Mouse (Mus musculus): Measurements from ENCODE around the gene Cep164.

Gene Cep164

DNA sequence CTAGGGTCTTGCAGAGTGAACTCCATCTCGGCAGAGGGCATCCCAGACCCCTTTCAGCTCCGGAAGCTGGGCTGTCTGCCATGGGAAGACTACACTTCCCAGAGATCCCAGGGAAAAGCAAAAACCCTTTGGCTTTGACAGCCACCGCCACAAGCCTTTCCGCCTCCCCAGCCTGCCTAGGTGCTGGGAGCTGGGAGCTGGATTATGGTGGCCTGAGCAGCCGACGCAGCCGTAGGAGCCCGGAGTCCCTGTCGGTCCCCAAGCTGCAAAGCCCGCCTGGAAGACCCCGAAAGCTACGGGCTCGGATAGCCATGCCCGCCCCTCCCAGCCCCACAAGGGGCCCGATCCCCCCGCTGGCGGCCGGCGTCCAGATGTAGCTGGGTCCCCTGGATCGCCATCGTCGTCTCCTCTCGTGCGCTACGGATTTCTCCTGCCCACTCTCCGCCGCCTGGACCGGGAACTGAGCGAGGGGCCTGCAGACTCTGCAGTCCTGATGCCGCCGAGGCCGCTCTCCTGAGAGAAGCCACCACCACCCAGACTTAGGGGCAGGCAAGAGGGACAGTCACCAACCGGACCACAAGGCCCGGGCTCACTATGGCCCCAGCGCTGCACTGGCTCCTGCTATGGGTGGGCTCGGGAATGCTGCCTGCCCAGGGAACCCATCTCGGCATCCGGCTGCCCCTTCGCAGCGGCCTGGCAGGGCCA lies 10.1 kb upstream of the Cep164 start, which contains the start of gene Bace1:
Gene Bace1 (plus strand): TSS at position 147 of the 705 bp plus-strand sequence.
- peak; percentile 78 for DNase-seq (ENCODE audit: extremely low spot score)

DNA sequence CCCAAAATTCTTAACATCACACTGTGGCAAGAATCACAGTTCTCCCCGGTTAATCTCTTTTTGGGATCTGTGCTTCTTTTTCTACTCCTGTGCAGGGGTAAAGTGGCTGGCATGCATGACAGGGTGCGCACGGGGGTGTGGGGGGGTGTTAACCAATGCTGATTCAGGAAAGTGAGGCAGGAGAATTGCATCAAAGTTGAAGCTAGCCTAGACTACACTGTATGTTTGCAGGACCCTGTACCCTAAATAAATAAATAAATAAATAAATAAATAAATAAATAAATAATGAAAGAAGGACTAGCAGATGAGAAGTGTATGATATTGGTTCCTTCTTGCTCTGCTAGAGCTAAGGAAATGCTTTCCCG lies 9.6 kb upstream of the Cep164 start:
- peak; percentile 6 for DNase-seq (ENCODE audit: extremely low spot score)

DNA sequence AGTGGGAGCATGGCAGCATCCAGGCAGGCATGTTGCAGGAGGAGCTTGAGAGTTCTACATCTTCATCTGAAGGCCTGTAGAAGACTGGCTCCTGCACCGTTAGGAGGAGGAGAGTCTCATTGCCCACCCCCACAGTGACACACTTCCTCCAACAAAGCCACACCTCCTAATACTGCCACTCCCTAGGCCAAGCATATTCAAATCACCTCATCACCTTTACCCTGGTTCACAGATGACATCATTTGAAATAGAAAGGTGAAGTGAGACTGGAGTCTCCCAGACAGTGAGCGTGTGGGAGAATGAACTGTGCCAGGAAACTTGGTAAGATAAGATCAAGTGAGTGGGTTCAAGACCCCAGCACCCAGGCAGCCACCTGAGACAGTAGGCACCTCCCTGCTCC lies 5.0 kb upstream of the Cep164 start:
- DNase-seq (ENCODE audit: extremely low spot score): no peak

DNA sequence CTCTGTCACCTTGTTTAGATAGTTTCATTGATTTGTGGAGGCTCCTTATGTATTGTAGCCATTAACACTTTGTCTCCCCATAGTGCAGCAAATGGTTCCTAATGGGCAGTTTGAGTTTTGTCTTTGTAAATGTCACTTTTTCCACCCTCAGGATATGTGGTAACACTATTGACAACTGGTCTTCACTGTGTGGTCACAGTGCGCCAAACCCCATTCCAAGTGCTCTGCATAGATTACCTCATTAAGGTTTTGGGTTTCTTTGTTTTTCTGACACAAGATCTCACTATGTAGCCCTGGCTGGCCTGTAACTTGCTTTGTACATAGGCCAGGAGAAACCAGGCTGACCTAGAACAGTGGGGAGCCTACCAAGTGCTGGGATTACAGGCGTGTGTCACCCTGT lies 4.4 kb upstream of the Cep164 start:
- no peak for DNase-seq (ENCODE audit: extremely low spot score)

DNA sequence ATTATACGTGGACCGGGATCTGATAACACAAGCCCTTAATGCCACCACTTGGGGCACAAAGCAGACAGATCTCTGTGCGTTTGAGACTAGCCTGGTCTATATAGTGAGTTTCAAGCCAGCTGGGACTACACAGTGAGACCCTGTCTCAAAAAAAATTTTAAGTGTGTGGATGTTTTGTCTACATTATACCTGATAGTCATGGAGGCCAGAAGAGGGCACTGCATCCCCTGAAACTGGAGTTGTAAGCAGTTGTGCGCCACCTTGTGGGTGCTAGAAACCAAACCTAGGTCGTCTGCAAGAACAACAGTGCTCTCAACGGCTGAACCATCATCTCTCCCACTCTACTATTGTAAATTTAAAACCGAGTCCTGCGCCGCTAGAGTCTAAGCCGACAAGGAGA lies 616 bp upstream of the Cep164 start:
- DNase-seq (ENCODE audit: extremely low spot score): peak; percentile 73

DNA sequence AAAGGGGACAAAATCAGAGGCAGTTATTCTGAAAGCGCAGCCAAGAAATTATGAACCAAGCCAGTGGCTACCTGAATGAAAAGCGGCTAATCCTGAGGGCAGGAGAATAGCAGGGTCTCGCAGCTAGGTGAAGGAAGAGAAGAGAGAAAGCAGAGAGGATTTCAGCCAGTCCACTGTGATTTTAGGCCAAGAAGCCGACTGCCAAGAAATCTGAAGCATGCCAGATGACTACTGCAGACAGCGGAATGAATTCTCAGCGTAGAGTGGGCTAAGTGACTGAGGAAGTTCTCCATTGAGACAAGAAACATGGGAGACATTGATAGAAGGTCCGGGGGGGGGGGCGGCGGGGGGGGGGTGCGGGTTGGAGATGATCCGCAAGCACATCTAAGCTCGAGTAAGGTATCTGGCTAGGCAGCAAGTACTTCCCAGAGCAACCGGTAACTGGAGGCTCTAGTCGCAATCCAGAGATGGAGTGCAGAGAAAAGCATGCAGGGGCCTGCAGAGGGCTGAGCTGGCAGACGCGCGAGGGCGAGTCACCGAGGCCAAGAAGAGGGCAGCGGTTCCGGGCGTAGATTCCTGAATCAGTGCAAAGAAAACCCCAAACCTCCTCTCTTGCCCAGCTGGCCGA lies 714 bp downstream of the Cep164 start:
- no peak for DNase-seq (ENCODE audit: extremely low spot score)

DNA sequence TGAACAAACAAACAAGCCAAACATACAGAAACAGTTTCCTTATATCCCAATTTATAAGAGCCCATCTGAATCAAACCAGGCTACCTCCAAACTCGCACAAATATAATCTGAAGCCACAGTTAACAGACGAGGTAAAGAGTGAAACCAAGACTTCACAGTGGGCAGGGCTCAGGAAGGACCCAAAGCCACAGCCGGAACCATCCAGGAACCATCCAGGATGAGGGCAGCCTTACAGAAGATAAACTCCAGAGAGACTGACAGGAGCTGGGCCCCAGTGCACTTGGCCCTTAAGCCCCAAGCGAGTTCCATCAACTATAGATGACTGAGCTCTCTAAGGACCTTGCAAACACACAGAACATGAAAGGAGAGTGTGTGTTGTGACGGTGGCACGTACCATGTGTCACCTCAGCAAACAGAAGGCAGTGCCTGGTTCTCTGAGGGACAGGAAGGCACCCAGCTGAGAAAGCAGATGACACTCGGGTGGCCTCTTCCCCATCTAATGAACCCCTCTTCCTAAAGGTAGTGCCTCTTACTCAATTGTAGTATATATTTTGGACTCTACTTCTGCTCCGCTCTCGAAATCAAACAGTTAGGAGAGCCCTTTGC lies 10.0 kb downstream of the Cep164 start:
- DNase-seq (ENCODE audit: extremely low spot score): no peak

DNA sequence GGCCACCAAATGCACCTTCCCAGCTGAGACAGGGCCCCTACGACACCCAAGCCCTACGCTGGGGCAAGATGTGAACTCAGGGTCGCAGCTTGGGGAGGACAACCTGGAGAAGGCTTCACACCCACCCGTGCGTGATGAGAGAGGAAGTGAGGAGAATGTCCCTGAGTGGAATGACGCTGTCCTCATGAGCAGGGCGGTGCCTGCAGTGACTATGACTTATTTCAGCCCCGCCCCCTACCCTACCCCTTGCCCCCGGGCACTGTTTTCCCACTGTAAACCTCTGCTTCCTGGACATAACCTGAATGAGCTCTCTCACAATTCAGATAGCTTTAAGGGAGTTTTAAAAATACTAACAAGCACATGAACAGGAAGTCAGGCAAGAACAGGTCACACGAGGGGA lies 13.0 kb downstream of the Cep164 start:
- DNase-seq (ENCODE audit: extremely low spot score): no peak

DNA sequence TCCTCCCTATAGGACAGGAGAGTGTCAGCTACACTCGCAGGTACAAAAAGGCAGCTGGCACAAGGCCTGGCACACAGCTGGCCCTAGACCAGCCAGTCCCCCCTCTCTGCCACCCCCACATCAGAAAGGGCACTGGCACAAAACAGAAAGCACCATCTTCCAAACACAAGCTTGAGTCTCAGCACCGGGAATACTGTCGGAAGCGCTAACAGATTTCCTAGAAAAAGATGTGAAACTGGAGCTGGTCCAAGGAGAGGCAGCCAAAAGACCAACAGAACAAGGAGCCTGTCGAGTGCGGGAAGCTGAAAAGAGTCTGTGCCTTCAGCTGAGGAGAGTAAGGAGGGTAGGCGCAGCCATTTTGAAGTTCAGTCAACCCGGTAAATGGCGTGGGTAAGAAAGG lies 13.4 kb downstream of the Cep164 start:
- DNase-seq (ENCODE audit: extremely low spot score): no peak

DNA sequence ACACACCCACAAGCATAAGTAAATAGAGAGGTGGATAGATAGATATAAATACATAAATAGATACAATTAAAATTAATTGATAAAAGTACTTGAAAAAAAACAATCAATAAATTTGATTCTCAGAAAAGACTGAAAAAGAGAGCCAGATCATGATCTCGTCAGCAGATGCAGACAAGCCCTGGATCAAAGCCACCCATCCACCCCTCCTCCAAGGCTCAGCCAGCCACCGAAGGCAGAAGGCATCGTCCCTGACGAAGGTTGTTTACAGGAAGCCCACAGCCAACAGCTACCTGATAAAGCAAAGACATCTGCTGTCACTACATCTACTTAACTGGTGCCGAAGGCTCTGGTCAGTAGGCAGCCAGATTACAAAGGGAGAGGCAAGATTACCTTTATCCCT lies 16.5 kb downstream of the Cep164 start:
- no peak for DNase-seq (ENCODE audit: extremely low spot score)

DNA sequence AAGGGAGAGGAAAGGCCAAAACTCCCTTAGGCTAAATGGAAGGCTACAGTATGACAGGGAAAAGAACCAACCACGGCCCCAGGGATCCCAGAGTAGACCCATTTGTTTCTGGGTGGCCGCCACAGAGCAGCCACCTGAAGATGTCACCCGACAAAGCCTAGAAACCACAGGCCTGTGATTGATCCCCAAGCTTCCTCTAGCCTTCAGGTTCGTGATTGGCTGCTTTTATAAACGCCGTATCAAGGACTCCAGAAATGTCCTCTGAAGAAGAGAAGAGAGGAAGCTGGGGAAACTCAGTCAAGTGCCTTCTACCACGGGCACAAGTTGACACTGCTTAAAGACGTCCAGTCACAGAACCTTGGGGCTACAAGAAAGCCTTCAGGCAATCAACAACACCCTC lies 20.7 kb downstream of the Cep164 start:
- DNase-seq (ENCODE audit: extremely low spot score): no peak

DNA sequence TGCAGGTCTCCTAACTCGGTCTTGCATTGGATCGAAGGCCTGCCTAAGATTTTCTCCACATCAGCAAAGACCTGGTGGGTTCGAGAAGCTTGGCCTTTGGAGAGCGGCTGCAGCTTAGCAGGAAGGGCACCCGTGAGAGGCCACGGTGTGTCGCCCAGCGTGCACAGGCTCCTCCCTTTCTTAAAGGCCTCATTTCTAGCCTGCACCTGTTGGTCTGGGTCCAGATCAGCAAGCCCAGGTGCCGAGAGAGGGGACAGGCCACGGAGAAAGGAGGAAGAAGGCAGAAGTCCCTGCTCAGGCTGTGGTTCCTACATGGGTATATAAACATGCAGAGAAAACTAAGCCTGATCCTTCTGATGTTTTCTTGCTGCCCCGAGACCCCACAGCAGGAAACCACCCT lies 21.2 kb downstream of the Cep164 start:
- no peak for DNase-seq (ENCODE audit: extremely low spot score)

DNA sequence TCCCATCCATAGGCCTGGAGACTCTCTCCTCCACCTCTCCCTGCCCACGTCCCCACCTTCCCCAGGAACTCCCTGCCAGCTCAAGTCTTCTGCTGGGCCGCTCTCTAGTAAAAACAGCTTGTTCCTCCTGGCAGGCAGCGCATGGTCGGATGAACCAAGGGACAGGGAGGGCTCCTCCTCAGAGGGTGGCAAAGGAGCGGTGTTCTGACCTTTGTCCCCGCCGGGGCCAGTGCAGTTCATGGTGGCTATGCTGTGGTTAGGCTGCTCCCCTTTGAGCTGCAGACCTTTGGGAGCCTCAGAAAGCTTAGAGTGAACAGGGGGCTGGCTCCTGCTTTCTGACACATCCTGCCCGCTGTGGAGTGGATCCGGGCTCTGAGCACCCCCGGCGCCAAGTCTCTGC lies 21.6 kb downstream of the Cep164 start:
- no peak for DNase-seq (ENCODE audit: extremely low spot score)

DNA sequence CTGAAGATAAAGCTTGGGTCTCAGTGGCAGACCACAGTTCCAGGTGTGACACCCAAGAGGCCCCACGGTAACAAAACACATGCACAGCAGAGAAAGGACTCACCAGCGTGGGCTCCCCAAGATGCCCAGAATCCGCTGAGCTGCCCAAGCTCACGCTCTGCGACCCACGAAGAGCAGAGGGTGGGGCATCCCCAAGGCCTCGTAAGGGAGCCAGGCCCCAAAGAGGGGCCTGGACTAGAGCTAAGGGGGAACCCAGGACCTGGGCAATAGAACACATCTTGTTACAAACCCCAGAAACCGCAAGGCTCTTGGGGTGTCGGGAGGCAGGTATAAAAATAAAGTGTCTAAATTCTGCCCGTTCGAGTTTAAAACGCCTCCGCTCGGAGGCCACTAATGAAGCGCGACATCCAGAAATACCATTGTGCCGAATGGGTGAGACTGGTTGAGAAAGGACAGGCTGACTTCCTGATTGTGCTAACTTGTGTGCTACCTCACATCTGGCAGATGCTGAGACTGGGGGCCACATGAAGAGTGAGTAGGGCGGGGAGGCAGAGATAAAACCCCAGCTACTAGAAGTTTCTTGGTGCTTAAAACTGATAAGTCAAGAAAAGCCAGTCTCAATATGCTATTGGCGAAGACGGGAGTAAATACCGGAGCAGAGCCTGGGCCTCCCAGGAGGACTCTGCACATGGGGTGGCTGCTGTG lies 25.3 kb downstream of the Cep164 start:
- no peak for DNase-seq (ENCODE audit: extremely low spot score)

DNA sequence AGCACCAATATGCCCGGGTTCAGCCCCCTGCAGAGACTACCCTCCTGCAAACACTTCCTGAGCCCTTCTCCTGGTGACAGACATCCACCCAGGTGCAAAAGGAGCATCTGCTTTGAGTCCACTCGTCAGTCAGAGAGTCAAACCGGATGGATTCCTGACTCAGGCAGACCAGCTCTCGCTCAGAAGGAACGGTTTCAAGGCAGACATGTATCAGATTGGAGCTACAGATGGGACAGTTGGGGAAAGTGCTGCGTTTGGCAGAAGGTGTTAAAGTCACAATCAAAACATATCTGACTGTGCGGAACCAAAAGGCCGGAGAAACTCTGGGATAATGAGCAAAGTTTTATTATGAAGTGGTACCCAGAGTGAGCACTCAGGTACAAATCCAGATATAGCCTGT lies 29.1 kb downstream of the Cep164 start:
- no peak for DNase-seq (ENCODE audit: extremely low spot score)

DNA sequence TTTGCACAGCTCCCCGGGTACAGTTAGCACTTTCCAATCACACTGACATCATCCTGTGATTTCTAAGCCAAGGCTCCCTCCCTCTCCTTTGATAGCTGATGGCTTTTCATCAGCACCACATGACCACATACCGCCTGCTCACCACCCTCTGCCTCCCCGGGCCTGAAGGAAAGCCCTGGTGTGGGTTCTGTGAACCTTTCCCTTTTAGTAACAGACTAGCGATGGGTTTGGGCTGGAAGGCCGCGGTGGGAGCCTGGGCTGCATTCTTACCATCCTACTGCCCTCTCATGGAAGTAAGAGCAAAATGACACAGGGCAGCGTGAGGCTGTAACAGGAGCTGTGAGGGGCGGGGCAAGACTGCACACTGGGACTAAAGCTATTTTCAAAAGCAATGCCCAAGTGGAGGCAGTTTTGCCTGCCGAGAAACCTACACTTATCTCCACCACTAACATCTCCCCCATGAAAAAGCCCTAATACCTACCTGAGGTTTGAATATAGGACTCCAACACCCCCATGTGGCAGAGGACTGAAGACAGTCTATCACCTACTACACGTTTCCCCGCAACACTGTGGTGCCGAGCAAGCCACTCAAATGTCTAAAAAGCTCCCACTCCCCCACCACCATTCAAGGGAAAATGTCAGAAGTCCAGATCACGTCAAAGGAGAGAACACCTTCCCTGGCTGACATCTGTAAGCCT lies 29.9 kb downstream of the Cep164 start:
- DNase-seq (ENCODE audit: extremely low spot score): peak; percentile 65

DNA sequence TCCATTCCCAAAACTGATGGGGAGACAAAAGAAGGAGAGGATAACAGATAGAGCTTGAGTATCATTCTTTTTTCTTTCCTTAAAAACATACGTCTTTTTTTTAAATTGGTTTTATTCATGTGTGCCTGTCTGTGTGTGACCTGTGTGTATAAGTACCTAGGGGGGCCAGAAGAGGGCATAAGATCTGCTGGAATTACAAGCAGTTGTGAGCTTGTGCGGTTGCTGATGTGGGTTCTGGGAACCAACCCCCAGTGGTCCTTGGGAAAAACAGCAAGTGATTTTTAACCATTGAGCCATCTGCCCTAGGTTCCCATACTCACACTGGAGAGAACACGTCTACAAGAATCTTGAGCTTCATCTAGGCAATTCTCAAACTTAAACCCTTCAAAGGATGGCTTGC lies 31.2 kb downstream of the Cep164 start:
- DNase-seq (ENCODE audit: extremely low spot score): no peak

DNA sequence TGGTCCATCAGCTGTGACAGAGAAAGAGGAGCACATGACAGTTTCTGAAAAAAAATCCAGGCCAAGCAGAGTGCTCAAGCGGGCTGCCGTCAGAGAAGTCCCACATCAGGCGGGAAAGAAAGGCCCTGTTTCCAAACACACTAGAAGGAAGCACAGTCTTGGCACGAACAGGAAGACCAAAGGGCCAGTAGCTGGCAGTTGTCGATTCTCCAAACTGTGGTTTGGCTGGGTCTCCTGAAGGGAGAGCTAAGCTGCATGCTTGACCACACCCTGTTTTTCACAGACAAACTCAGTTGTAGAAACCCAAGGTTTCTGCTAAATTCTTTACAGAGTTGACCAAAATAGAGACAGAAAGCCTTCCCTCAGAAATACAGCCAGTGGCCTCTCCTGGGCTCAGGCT lies 32.8 kb downstream of the Cep164 start:
- no peak for DNase-seq (ENCODE audit: extremely low spot score)

DNA sequence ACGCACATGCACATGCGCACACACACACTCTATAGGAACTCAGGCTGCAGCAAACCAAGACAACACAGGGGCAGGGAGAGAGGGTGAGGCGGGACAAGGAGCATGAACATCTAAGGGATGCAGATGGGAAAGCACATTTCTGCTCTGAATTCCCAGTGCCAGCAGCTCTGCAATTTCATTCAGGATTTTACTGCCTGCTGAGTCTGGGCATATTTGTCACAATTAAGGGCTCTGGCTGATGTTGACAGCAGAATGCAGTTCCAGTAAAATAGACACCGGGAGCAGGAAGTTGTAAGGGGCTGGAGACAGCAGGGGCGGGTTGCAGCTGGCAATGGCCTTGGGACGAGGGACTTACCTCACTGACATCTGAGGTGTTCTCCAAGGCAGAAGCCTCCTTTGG lies 34.8 kb downstream of the Cep164 start:
- no peak for DNase-seq (ENCODE audit: extremely low spot score)

DNA sequence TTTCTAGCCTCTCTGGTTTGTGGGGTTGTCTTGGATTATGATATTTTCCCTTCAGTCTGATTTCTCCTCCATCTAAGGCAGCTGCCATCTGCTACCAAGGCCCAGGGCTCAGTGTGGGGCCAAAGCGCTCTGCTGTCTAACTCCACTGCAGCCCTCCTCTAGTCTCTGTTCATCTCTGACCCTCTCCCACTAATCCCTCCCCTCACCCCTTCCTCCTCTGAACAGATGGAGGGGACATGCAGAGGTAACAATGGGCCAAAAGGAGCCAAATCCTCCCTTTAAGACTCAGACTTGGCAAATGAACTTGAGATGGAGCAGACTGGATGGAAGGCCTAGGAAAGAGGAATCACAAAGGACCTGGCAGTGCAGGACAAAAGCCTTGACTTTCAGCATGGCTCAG lies 36.3 kb downstream of the Cep164 start:
- DNase-seq (ENCODE audit: extremely low spot score): no peak

DNA sequence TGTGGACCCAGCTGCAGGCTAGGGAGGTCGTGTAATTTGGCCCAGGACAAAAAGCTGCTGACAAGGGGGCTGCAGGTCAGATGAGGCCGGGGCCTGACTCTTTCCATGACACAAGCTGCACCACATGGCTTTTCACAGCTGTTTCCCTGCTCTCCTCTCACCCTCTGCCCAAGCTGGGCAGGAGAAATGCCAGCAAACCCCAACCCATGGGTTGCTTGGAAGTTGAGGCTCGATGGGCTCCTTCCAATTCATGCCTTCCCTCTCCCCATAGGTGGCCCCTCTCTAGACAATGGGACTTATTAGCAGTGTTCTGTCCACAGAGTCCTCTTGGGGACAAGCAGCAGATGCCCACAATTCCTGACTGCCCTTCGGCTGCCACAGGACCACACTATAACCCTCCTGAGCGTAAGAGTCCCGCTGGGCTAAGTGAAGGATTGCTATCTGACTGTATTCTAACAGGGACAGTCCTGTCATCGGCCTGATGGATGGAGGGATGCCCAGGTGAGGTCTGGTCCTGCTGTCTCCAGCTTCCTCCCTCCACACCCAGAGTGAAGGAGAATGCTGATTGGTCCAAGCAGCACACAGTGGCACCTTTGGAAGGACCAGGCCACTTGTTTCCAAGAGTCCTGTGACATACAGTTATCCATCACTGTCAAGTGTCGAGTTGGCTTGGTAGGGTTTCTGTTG lies 36.9 kb downstream of the Cep164 start:
- DNase-seq (ENCODE audit: extremely low spot score): no peak

DNA sequence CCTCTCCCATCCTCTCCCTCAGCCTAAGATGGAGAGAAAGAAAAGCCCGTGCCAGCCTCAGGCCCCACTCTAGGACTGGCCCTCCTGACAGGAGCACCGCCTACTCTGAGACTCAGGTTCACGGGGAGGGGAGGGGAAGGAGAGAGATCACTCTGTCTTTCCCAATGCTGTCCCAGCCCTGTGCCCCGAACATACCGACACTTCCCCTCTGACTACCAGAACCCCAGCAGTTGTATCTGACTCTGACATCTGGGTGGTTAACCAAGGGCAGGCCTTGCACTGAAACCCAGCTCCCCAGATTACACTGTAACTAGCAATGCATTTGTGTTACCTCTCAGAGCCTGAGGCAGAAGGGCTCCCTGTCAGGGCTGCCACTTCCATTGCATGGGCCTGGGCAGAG lies 40.1 kb downstream of the Cep164 start:
- no peak for DNase-seq (ENCODE audit: extremely low spot score)

All from embryo, embryonic 9.5 days (tissue).